Mouse (Mus musculus): Measurements from ENCODE around the gene Prl7d1.
"Not testable (repeated sequence)": the region's sequence is repeated elsewhere in the genome, so short reads cannot be mapped to it uniquely, and the experiment has no call there.

Prl7d1 gene

DNA sequence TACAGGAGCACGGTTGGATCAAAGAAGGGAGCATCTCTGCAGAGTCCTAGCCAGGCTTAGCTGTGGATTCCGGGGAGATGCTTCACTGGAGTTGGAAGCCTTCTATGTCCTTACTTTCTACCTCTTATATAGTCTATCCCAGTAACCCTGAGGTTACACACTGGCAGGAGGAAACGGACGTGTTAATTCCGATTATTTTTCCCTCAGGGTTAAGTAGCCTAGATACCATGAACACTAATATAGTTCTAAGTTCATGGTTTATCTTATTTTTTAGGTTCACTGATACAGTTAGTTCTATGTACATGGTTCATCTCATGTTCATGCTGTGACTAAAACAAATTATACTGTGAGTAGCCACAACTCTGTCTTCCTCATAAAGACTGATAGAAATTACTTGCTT, at the start of gene Prl7d1:
TSS of gene Prl7d1 (minus strand) at position 101 of the 400 bp plus-strand sequence.
- in situ Hi-C loops (cut with MboI; ENCODE audit: low sequenced_read_pairs): no loop called here

DNA sequence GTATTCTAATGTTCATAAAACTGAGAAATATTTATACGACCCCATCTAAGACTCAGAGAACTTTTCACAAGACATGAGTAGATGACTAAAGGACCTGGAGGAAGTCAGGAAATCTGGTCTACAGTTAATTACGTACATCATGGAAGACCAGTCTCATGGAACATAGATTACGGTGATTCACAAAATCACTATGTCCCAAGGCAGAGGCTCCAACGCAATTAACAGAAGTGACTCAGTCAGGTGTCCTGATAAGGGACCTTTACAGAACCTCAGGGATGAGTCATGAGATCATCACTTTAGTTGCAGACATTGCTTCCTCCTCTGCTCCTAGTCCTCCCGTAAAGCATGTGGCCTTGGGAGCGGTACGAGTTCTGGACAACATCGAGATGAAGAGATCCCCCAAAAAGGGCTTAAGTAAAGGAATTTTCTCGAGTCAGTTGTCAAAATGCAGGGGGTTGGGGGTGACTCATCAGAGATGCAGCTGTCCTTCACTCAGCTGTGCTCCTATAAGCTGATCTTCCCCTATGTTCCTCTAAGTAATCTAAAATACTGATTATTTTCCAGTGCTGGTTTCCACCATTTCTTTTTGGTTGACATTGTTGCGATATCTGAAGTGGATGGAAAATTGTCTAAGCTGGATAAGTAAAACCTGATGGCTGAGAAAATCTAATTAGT, 18.1 kb upstream of the Prl7d1 start:
- in situ Hi-C loops (cut with MboI; ENCODE audit: low sequenced_read_pairs): no loop called here

DNA sequence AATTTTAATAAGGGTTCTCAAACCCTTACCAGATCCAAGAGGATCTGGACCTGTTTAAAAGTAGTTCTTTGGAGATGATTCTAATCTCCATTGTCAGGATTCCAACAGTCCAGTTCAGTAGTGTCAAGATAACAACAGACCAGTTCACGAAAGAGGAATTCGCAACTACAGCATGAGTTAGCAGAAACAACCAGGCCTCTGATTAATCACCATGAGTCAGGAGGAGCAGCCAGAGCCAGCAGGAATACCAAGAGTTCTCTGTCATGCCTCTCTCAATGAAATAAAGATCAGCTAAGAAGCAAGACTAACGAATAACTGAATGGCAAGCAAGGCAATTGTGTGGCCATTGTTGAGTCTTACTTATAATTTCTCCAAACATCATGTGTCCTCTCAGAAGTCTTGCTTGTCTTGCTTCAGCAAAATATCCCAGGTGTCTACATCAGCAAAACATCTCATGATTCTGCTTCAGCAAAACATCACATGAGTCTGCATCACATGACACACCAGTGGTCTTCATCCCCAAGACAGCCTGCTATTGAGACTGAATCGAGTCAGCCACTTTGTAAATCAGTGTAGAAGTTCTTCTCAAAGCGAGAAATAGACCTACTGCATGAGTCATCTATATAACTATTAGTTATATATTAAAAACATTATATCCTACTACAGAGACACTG, 13.9 kb upstream of the Prl7d1 start:
- in situ Hi-C loops (cut with MboI; ENCODE audit: low sequenced_read_pairs): not testable (repeated sequence)

DNA sequence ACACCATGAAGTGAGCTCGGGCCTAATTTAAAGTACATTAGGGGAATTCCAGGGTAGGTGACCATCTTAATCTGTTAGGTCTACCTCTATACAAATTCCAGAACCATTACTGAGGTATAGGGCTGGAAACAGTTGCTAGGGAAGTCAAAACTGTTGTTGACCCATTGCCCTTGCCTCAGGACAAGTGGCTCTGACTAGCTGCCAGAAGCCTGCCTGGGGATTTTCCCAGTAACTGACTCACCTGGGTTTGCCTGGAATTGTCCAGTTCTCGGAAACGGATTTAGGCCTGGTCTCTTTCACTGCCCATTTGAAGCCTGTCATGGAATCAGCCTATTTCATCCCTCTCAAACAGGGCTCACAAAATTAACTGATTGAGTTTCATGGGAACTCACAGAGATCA, 8.5 kb upstream of the Prl7d1 start:
- in situ Hi-C loops (cut with MboI; ENCODE audit: low sequenced_read_pairs): not testable (repeated sequence)

DNA sequence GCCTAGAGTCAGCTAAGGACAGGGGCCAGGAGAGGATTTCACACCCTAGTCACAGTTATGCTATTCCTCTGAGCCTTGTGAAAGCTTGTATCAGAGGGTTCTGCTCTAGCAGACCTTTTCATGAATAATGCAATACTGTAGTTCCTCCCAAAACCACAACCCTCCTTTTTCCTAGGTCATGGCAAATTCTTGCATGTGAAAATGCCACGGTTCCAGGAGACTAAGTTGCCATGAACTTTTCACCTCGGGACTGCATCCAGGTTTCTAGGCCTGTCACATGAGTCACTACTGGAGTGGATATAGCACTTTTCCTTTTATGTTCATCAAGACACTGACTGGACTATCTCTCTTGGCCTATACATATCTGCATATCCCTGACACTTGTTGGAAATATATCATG, 10.0 kb downstream of the Prl7d1 start:
- in situ Hi-C loops (cut with MboI; ENCODE audit: low sequenced_read_pairs): no loop called here

DNA sequence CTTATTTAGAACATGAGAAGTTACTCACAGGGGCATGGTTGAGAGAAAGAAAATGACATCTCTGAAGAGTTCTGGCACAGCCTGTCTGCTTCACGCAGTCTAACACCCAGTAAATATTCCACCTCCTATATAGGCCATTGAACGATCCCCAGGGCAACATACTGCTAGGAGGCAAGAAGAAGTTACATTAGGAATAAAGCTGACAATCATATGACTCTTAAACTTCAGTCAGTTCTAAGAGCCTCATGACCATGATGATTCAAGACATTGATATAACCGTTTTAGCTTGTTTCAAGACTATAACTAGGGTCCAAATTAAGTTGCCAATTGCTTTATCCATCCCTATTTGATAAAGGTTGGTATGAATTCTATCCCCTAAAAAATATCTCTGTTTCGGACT, 48.6 kb downstream of the Prl7d1 start, which contains the start of gene Prl7a2:
TSS of gene Prl7a2 (minus strand) at position 101 of the 400 bp plus-strand sequence.
- in situ Hi-C loops (cut with MboI; ENCODE audit: low sequenced_read_pairs): no loop called here

DNA sequence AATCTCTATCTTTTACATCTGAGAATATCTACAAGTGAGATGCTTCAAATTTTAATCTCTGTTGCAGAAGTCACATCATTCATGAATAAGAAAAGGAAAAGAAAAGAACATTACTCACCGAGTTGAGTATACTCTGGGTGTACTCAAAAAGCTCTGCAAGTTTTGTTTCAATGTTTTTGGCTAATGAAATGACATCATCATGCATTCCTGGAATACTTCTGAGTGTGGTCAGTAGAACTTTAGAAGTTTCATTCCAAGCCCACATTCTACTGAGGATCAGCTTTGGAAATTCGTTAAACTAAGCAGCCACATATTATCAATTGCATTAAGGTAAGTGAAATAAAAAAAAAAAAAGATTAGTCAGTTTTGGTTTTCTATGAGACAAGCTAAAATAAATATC, 55.8 kb downstream of the Prl7d1 start:
- in situ Hi-C loops (cut with MboI; ENCODE audit: low sequenced_read_pairs): no loop called here

Measured in CH12F3 (cell line).